Mouse (Mus musculus) intestine, embryonic 16.5 days (tissue): Measurements from ENCODE around the gene Akap8l. TPM values are rescaled to one million over a fixed set of nuclear protein-coding genes. Genes with fewer than 3 reads are reported as not detected.

Source experiments
- microRNA-seq: library from miRNA; unstranded; fragments of <30 nt; microRNA quantifications from one replicate; pipeline ENCODE4, GENCODE M21; 2016
- polyA plus RNA-seq: library from polyadenylated mRNA; unstranded; fragments of >200 nt; fragmentation: Nextera tagmentation; extraction: Ambion mirVana; gene quantifications from 2 replicates; pipeline ENCODE4 v1.2.1, GENCODE M21; 2015

The Akap8l gene
- polyA plus RNA-seq, 1 experiment from 2014 or later, result 73.0 TPM

Small RNAs within 50 kb of the gene (microRNA-seq; reads per million reads assigned to microRNA genes)
- not detected for gene Gm22201

Other genes with a start within 250 kb of the Akap8l start
- 5.1 and 6.6 TPM in 2 replicates for gene Notch3, start 183.8 kb downstream of the Akap8l start, polyA plus RNA-seq
- gene Ephx3, start 161.1 kb downstream of the Akap8l start, polyA plus RNA-seq, result 0.05 and 0.16 TPM in 2 replicates
- 35.1 and 56.8 TPM in 2 replicates for gene Brd4, start 65.9 kb downstream of the Akap8l start, polyA plus RNA-seq
- 75.0 and 75.7 TPM in 2 replicates for gene Akap8, start 29.4 kb downstream of the Akap8l start, polyA plus RNA-seq
- gene Wiz, start 38.8 kb upstream of the Akap8l start, polyA plus RNA-seq, result 17.5 and 18.9 TPM in 2 replicates
- gene Rasal3, start 53.0 kb upstream of the Akap8l start, polyA plus RNA-seq, result 1.4 and 2.0 TPM in 2 replicates
- gene Pglyrp2, start 73.6 kb upstream of the Akap8l start, polyA plus RNA-seq, result 0.42 and 0.79 TPM in 2 replicates
- gene Cyp4f39, start 102.1 kb upstream of the Akap8l start, polyA plus RNA-seq, result 0.37 and 0.88 TPM in 2 replicates
- 4.6 TPM in 2 replicates for gene Cyp4f17, start 155.4 kb upstream of the Akap8l start, polyA plus RNA-seq
- 58.5 and 70.7 TPM in 2 replicates for gene Cyp4f16, start 186.0 kb upstream of the Akap8l start, polyA plus RNA-seq